Mouse (Mus musculus) retina, postnatal 7 days (tissue): ENCODE data around the gene Hectd1.
A peak's percentile ranks its signal among the peaks of the same experiment; 100 is the strongest.

Experiments used
- DNase-seq: peaks from one replicate; pipeline ENCODE4 v3.0.0-alpha.2; 2012; ENCODE audit warnings: low read depth, low spot score

Gene Hectd1

DNA sequence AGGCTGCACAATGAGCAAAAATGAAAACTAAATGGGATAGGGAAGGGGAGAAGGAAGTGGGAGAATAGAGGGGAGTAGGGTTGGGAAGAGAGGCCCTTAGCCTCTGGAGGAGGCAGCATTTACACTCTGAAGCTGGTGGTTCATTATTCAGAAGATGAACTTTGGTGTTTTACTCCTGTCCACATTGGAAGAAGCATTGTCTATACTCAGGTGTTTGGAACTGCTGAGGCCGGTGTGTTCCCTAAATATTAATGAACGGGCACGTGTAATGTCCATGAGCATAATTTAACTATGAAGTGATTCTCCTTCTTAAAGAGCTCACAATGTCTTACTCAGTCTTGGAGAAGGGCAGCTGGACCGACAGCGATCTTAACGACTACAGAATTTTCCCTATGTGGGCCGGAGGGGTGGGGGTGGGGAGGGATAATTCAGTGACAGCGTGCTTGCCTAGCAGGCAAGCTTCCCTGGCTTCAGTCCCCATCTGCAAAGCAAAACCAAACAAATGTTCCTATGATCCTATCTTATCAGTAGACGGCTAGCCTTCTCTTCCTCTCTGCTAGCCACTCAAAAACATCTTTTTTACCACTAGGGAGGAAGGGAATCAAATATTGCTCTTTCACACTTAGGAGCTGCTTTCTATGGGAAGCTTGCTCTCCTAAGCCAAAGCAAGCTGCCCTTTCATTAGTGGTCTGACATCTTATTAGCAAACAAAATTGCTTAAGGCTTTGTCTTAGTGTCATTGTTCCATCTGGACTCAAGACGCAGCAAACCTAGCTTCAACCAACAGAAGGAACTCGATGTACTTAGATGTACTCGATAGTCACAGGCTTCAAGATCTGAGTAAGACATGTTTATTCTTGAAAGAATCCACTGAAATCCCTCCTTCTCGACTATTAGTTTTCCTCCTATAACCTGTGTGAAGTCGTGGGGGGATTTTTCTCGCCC is 14.5 kb upstream of the Hectd1 start:
- no peak for DNase-seq

GRCm38 (mm10) chr12:51842081-51842864 is 12.9 kb upstream of the Hectd1 start:
- peak; percentile 46 for DNase-seq

DNA sequence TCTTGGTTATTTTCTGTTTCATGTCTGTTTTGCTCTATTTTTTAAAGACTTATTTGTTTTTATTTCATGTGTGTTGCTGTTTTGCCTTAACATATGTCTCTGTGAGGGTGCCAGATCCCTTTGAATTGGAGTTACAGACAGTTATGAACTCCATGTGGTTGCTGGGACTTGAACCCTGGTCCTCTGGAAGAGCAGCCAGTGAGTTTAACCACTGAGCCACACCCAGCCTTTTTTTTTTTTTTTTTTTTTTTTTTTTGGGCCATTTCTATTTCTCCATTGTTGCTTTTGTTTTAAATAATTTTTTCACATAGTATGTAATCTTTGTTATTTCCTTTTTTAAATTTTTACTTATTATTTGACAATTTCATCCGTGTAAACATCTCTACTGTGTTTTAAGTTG is 10.5 kb upstream of the Hectd1 start:
- no peak for DNase-seq

DNA sequence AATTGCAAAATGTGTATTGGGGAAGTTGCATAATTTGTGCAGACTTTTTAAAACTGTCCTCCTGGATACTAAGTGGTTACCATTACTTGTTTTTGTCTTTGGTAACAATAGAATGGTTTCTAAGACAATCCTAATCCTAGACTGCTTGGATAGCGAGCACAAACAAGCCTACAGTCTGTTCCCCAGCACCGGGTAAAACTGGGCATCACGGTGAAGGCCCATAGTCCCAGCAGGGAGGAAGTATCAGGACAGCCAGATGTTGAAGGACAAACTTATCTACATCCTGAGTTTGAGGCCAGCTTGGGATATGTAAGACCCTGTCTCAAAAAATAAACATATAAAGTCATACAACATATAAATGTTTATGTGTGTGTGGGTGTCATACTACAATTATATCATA is 5.9 kb upstream of the Hectd1 start:
- DNase-seq: no peak

- no peak for DNase-seq
Observed at GRCm38 (mm10) chr12:51831931-51832330, 2.6 kb upstream of the Hectd1 start.

DNA sequence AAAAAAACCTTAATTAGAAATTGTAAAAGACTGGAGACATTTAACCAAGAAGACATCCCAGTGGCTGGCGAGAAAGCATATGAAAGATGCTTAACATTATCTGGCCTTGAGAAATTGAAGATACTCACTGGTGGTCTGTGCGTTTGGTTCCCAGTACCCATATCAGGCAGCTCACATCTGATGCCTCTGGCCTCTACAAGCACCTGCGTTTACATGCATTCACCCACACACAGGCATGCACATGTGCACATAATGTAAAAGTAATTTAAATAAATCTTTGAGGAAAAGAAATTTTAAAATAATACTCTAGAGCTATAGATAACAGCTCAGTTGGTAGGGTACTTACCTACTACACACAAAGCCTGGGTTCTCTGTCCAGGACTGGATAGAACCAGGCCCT is 2.0 kb upstream of the Hectd1 start:
- DNase-seq: no peak

DNA sequence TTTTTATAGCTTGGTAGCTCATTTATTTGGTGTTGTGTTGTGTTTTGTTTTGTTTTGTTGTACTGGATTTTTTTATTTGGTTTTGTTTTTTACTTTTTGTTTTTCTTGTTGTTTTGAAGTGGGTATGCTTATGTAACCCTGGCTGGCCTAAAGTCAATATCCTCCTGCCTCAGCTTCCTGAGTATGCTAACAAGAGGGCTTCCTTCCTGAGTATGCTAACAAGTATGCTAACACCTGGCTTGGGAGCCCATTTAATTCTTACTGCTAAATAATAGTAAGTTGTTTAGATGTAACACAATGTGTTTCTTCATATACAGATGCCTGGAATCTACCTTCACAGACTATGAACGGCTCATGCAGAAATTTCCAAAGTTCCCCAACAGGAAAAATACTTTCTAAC is 1.3 kb upstream of the Hectd1 start:
- DNase-seq: no peak

DNA sequence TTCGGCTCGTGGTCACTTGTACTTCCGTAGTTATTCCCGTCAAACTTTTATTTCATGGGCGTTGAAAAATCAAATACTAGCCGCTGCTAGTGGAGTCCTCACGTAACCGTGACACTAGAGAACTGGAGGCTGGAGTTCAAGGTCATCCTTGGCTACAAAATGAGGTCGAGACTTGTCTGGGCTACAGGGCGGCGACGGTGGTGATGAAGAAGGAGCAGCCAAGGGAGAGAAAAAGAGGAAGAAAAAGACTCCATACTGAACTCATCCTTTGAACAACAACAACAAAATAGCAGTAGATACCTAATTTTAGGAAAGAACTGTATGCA is 704 bp upstream of the Hectd1 start:
- DNase-seq: no peak

DNA sequence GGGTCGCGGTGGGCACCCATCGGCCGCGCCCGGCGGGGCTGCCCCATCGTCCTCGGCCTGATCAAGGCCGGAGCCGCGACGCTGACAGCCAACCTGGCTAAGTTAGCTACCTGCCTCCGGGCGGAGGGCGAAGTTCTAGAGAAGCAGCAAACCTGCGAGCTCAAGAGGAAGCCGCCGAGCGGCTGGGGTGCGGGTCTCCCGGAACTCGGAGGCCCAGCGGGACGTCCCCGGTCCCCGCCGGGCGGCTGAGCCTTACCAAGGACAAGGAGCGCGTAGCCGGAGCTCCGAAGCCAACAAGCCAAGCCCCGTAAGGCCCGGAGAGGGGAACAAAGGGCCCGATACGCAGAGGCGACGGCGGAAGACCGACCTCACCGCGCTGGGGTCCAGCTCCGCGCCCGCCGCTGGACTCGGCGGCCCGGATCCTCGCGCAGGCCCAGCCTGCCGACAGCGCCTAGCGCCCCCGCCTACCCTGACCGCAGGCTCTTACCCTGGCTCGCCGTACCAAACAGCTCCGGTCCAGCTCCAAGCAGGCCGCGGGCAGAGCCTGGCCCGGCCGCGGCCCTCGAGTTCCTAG is 533 bp downstream of the Hectd1 start:
- DNase-seq: peak; percentile 20

GRCm38 (mm10) chr12:51827958-51828650 is 1.2 kb downstream of the Hectd1 start:
- DNase-seq: no peak

- no peak for DNase-seq
Observed at GRCm38 (mm10) chr12:51825338-51825737, 4.0 kb downstream of the Hectd1 start.

- no peak for DNase-seq
Observed at GRCm38 (mm10) chr12:51823311-51823710, 6.0 kb downstream of the Hectd1 start.

DNA sequence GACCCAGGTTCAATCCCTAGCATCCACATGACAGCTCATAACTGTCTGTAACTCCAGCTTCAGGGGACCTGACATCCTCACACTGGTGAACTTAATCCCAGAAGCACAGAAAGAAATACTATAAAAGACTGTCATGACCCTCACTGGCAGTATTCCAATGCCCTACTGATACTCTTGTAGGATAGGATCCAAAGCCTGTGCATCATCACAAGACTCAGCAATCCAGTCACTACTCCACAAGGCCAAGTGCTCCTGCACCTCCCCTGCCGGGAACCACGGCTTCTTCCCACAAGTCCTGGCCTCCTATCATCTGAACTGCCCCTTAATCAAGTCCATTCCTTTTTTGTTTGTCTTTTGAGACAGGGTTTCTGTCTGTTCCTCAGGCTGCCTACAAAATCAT is 6.5 kb downstream of the Hectd1 start:
- DNase-seq: no peak

DNA sequence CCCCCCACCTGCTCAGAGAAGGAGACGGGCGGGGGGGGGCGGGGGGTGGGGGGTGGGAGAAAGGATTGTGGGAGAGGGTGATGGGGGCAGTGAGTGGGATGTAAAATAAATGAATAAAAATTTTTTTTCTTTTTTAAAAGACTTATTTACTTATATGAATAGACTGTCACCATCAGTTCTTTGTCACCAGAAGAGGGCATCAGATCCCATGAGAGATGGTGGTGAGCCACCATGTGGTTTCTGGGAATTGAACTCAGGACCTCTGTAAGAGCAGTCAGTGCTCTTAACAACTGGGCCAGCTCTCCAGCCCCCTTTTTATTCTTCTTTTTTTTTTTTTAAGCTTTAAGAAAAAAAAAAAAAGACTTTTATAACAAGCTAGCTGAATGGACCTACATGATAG is 7.1 kb downstream of the Hectd1 start:
- no peak for DNase-seq

GRCm38 (mm10) chr12:51821256-51821655 is 8.1 kb downstream of the Hectd1 start:
- no peak for DNase-seq

- DNase-seq: no peak
Observed at GRCm38 (mm10) chr12:51819951-51820498, 9.3 kb downstream of the Hectd1 start.

- no peak for DNase-seq
Observed at GRCm38 (mm10) chr12:51817815-51818613, 11.3 kb downstream of the Hectd1 start.

GRCm38 (mm10) chr12:51811388-51812140 is 17.8 kb downstream of the Hectd1 start:
- DNase-seq: no peak

DNA sequence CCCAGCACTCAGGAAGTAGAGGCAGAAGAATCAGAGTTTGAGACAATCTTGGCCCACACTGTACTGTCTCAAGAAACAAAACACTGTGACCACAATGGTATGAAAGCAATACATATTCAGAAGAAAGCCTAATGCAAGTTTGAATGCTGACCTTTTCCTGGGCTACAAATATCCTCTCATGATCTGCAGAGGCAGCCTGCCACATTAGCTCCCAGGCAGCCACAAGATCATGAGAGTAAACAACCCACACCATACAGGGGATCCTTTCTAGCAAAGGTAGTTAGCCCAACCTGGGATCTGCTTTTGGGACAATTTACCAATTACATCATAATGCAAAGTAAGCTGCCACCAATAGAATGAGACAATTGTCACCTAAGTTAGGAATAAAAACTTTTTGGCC is 18.8 kb downstream of the Hectd1 start:
- DNase-seq: no peak

DNA sequence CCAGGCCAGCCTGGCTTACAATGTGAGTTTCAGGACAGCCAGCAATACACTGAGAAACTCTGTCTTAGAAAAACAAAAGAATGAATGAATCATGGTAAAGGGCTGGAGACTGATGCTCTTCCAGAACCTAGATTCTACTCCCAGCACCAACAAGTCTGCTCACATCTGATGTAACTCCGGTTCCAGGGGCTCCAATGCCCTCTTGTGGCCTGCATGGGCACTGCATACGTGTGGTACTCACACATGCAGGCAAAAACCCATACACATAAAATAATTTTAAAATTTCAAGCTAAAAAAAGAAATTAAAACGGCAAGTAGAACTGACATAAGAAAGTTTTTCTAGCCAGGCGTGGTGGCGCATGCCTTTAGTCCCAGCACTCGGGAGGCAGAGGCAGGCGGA is 44.5 kb downstream of the Hectd1 start:
- no peak for DNase-seq
